Mouse (Mus musculus): ENCODE data around the gene Ugt1a9.

GRCm38 (mm10) chr1:88086125-88086524, 15.5 kb downstream of the Ugt1a9 start:
- TF ChIP-seq CTCF (IDR thresholded peaks at IDR 0.05; ENCODE audit: borderline replicate concordance, extremely low read depth, insufficient read depth, insufficient read length) (no peak), POLR2A (IDR thresholded peaks at IDR 0.05; ENCODE audit: borderline replicate concordance, extremely low read depth, insufficient read depth, insufficient read length, poor library complexity, severe bottlenecking) (no peak)

Data from brain, embryonic 14.5 days (tissue).